Mouse (Mus musculus) G1E (cell line): ENCODE results near the gene Rnf212.

Source experiments
- CTCF ChIP-seq: IDR thresholded peaks from 2 replicates; pipeline ENCODE4 v1.5.1; 2012; ENCODE audit warnings: low read depth, low read length, inconsistent platforms, mixed read lengths
- GATA1 ChIP-seq: IDR thresholded peaks from 2 replicates; pipeline ENCODE4 v1.6.1; 2012; ENCODE audit warnings: borderline replicate concordance, low read length, inconsistent platforms, mixed read lengths
- POLR2AphosphoS5 ChIP-seq: IDR thresholded peaks from 2 replicates; pipeline ENCODE4 v1.6.1; 2012; ENCODE audit warnings: low read depth, low read length, inconsistent platforms; ENCODE audit not compliant: insufficient replicate concordance
- TAL1 ChIP-seq: conservative IDR thresholded peaks from 2 replicates; pipeline ENCODE4 v1.6.1; 2012; ENCODE audit warnings: low read depth, low read length, inconsistent platforms, mixed read lengths

DNA sequence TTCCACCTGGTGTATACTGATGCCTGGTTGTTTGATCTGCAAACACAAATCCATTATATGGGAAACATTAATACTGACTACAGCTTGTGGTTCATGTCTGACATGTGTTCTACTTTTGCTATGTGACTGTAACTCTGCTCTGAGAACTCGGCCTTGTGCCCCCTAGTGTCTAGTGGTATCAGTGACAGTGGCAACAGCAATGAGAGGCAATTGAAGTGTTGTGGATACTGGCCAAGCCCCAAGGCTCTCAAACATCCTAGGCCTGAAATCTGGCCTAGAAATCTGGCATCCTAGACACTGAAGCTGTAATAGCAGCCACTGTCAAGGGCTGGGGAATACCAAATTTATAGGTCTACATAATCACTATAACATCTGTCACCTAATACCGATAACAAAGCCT is 30.9 kb downstream of the Rnf212 start:
- TF ChIP-seq CTCF (peak; percentile 83), GATA1 (no peak), POLR2AphosphoS5 (no peak), TAL1 (no peak)
